Comparison of ENCODE assay signal across 8 mouse cellular contexts in the genomic region with DNA sequence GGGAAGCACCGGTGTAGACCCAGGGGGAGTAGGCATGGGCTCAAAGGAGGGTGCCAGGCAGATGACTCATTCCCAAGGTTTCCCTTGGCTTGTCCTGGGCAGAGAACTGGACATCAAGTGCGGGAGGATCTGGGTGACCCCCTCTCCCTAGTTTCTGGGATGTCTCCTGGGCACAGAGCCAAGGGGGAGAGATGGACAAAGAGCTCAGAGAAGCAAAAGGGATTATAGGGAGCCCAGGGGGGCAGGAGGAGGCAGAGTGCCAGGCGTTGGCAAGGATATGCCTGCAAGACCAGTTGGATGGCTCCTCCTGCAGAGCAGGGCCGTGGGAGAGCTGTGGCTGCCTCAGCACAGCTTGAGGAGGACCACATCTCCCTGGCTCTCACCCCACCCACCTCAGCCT. TPM values are rescaled to one million over a fixed set of nuclear protein-coding genes. Genes with fewer than 3 reads are reported as not detected.
DNase-seq lines count a peak whose midpoint lies in the region; ATAC-seq and TF ChIP-seq lines count a peak whose summit lies in the region.

No protein-coding gene starts in this region.

- no peaks in the 10 kb centered on the region for H3K36me3 ChIP-seq in heart, embryonic 11.5 days (ENCODE audit: control insufficient read depth, insufficient read depth, low read length)

- in situ Hi-C loops in Patski (cut with MboI; ENCODE audit: low pct_unique_long_range_greater_than_20kb): loop anchor here (25.0 kb wide), 1 partner anchor 465 kb away; no protein-coding TSS in a partner anchor

- peaks cover 43% of the 10 kb centered on the region for H3K4me1 ChIP-seq in heart, embryonic 11.5 days (ENCODE audit: control insufficient read depth, insufficient read depth, low read length)

- H3K27ac ChIP-seq in heart, embryonic 11.5 days (ENCODE audit: low read depth, low read length): no peak overlapping the region

- CTCF ChIA-PET in Patski (lab: Charles Lee): interaction anchor here (1.0 to 3.1 kb wide), 2 partner anchors 20 to 25 kb away, joined by 4 to 13 read pairs; no protein-coding TSS in a partner anchor

- 70% methylated on average over 4 of the region's 4 CpGs for WGBS in heart, embryonic 11.5 days (ENCODE audit: insufficient replicate concordance)

- peak overlapping the region; percentile 28; the same call in 1 of the 2 replicates for H3K9ac ChIP-seq in heart, embryonic 11.5 days (ENCODE audit: low read depth, low read length)

- no peaks in the 10 kb centered on the region for H3K27me3 ChIP-seq in heart, embryonic 11.5 days (ENCODE audit: control insufficient read depth, insufficient read depth, low read length)
- no peaks in the 10 kb centered on the region for H3K27me3 ChIP-seq in Patski

- TF ChIP-seq CTCF in Patski (IDR thresholded peaks at IDR 0.05): no peak

- ATAC-seq in heart, embryonic 11.5 days (replicated peaks; ENCODE audit: insufficient number of reproducible peaks, low FRiP score, low TSS enrichment): no peak
- ATAC-seq in Patski: peak; percentile 83

- no peak overlapping the region for H3K4me3 ChIP-seq in heart, embryonic 11.5 days (ENCODE audit: low read depth, low read length)

- POLR2A ChIA-PET in Patski (lab: Charles Lee): interaction anchor here (0.7 kb wide), 1 partner anchor 112 kb away, joined by 3 read pairs; no protein-coding TSS in a partner anchor

- no peak for DNase-seq in heart, adult 8-10 months (ENCODE audit: low spot score)
- peak; percentile 99 for DNase-seq in Patski (ENCODE audit: low read depth, low spot score)
- DNase-seq in fibroblast of lung, adult 2 months (ENCODE audit: low read depth): peak; percentile 32
- DNase-seq in layer of hippocampus, adult 18-20 months (ENCODE audit: low spot score in 2 of 2): peak; percentile 33 to 50
- DNase-seq in lung, postnatal 36 days: peak; percentile 51
- DNase-seq in testis, postnatal 10 days (ENCODE audit: low spot score): peak; percentile 79
- no peak for DNase-seq in c-Kit-positive CD71-positive TER-119-positive erythroid progenitor cells, embryonic 14.5 days (ENCODE audit: low spot score)

- no peaks in the 10 kb centered on the region for H3K9me3 ChIP-seq in heart, embryonic 11.5 days (replicated peaks; ENCODE audit: control insufficient read depth, low read length)

- H3K4me2 ChIP-seq in heart, embryonic 11.5 days: no peak overlapping the region

RNA-seq across cellular contexts. Expression of gene Klhl25, which starts 4.3 kb away (rescaled TPM):
- polyA plus RNA-seq in heart, embryonic 11.5 days (2014; fragmentation: Nextera tagmentation; extraction: Ambion mirVana): 10.3 and 10.9 TPM in 2 replicates
- 1 to 10 TPM; 2.9 to 5.6 (median 3.8) TPM for total RNA-seq in heart, adult 8-10 months (2022)
- 10.1 TPM for polyA plus RNA-seq in Patski (2021)
- total RNA-seq in layer of hippocampus, adult 18-20 months (2021): 1 to 10 TPM; 9.7 to 9.9 TPM

Comparison
In these comparisons a context has a peak if more than half of its experiments do, and no peak if none do; other contexts are left out.
1. DNase-seq: peak in Patski (single experiment), fibroblast of lung, adult 2 months (single experiment), layer of hippocampus, adult 18-20 months (2 of 2), lung, postnatal 36 days (single experiment) and testis, postnatal 10 days (single experiment); none in heart, adult 8-10 months (single experiment) and c-Kit-positive CD71-positive TER-119-positive erythroid progenitor cells, embryonic 14.5 days (single experiment).